21 mouse cellular contexts compared by ENCODE assay signal in the genomic region with DNA sequence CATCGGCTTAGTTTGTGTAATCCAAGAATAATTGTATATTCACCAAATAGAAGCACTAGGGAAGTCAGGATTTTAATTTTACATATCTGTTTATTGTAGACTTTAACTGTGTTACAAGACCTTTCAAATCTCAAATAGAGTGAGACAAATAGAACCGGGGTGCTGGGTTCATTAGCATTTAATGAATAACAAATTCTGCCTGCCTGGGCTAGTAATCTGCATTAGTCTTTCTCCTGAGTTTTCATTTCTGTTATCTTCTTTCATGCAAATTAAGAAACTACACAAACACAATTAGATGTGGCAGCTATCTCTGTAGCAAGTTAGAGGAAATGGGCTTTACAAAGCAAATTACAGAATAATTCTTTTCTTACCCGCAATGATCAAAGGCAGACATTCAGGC.
DNase-seq lines count a peak whose midpoint lies in the region; ATAC-seq and TF ChIP-seq lines count a peak whose summit lies in the region.
"Had no signal": no experiment of that assay in that cellular context is flagged by ENCODE, and none has a peak within 500 bp of the region (broad histone marks: within the 10 kb centered on the region; RNA-seq: fewer than 3 reads in every experiment).

No protein-coding gene starts in this region.

- H3K4me2 ChIP-seq in forebrain, embryonic 13.5 days, result no peak overlapping the region; the same call in 1 of the 2 replicates
- no peak overlapping the region for H3K4me2 ChIP-seq in hindbrain, embryonic 13.5 days
- 0 out of 2 replicates have a peak overlapping the region, but pooled peaks have one; percentile 14 for H3K4me2 ChIP-seq in midbrain, embryonic 14.5 days (ENCODE audit: low read length)
- H3K4me2 ChIP-seq: embryonic facial prominence, embryonic 13.5 days; intestine, embryonic 15.5 days; neural tube, embryonic 13.5 days had no signal

- H3K4me3 ChIP-seq in forebrain, embryonic 13.5 days, result no peak overlapping the region
- H3K4me3 ChIP-seq in hindbrain, embryonic 13.5 days, result no peak overlapping the region
- H3K4me3 ChIP-seq in midbrain, embryonic 14.5 days (replicated peaks; ENCODE audit: low read depth, low read length), result no peak overlapping the region
- H3K4me3 ChIP-seq: embryonic facial prominence, embryonic 13.5 days; erythroblast, embryonic 14.5 days; heart, embryonic 10.5 days; intestine, embryonic 15.5 days; myocyte; neural tube, embryonic 13.5 days had no signal

- no peaks in the 10 kb centered on the region for H3K36me3 ChIP-seq in forebrain, embryonic 13.5 days (ENCODE audit: poor library complexity, severe bottlenecking)
- no peaks in the 10 kb centered on the region for H3K36me3 ChIP-seq in hindbrain, embryonic 13.5 days
- H3K36me3 ChIP-seq in midbrain, embryonic 14.5 days (ENCODE audit: control insufficient read depth, insufficient read depth, low read length), result no peaks in the 10 kb centered on the region
- H3K36me3 ChIP-seq: embryonic facial prominence, embryonic 13.5 days; heart, embryonic 10.5 days; intestine, embryonic 15.5 days; neural tube, embryonic 13.5 days had no signal

- 22% methylated on average over 3 of the region's 3 CpGs for WGBS in forebrain, embryonic 13.5 days
- 30% methylated on average over 3 of the region's 3 CpGs for WGBS in hindbrain, embryonic 13.5 days
- WGBS in midbrain, embryonic 14.5 days, result 14% methylated on average over 3 of the region's 3 CpGs

- no peak overlapping the region for H3K27ac ChIP-seq in forebrain, embryonic 13.5 days
- H3K27ac ChIP-seq in hindbrain, embryonic 13.5 days, result no peak overlapping the region
- H3K27ac ChIP-seq in midbrain, embryonic 14.5 days (replicated peaks; ENCODE audit: low read depth, low read length), result no peak overlapping the region
- H3K27ac ChIP-seq: embryonic facial prominence, embryonic 13.5 days; heart, embryonic 10.5 days; intestine, embryonic 15.5 days; neural tube, embryonic 13.5 days had no signal

- H3K27me3 ChIP-seq in forebrain, embryonic 13.5 days, result no peaks in the 10 kb centered on the region
- H3K27me3 ChIP-seq in hindbrain, embryonic 13.5 days, result no peaks in the 10 kb centered on the region
- H3K27me3 ChIP-seq in midbrain, embryonic 14.5 days (ENCODE audit: control insufficient read depth, insufficient read depth, low read length), result no peaks in the 10 kb centered on the region
- H3K27me3 ChIP-seq: embryonic facial prominence, embryonic 13.5 days; intestine, embryonic 15.5 days; neural tube, embryonic 13.5 days; Patski had no signal

- no peak for TF ChIP-seq POLR2A in brain, embryonic 14.5 days (IDR thresholded peaks at IDR 0.05; ENCODE audit: borderline replicate concordance, extremely low read depth, insufficient read depth, insufficient read length, poor library complexity, severe bottlenecking)

- H3K9me3 ChIP-seq in forebrain, embryonic 13.5 days (replicated peaks), result no peaks in the 10 kb centered on the region
- no peaks in the 10 kb centered on the region for H3K9me3 ChIP-seq in hindbrain, embryonic 13.5 days
- H3K9me3 ChIP-seq in midbrain, embryonic 14.5 days (ENCODE audit: control insufficient read depth, low read length), result no peaks in the 10 kb centered on the region
- H3K9me3 ChIP-seq: embryonic facial prominence, embryonic 13.5 days; heart, embryonic 10.5 days; intestine, embryonic 15.5 days; neural tube, embryonic 13.5 days had no signal

- peak; percentile 85 for ATAC-seq in forebrain, embryonic 13.5 days
- ATAC-seq in hindbrain, embryonic 13.5 days (ENCODE audit: low FRiP score), result 0 out of 2 replicates have a peak, but pooled peaks have one; percentile 39
- peak; percentile 55; the same call in 1 of the 2 replicates for ATAC-seq in midbrain, embryonic 14.5 days (ENCODE audit: low FRiP score, low TSS enrichment)
- ATAC-seq: intestine, embryonic 15.5 days; Patski had no signal

- no peak overlapping the region for H3K9ac ChIP-seq in forebrain, embryonic 13.5 days
- no peak overlapping the region for H3K9ac ChIP-seq in hindbrain, embryonic 13.5 days
- H3K9ac ChIP-seq in midbrain, embryonic 14.5 days (replicated peaks; ENCODE audit: low read length), result no peak overlapping the region
- H3K9ac ChIP-seq: embryonic facial prominence, embryonic 13.5 days; intestine, embryonic 15.5 days; neural tube, embryonic 13.5 days had no signal

- peak; percentile 78 for DNase-seq in brain, embryonic 14.5 days (ENCODE audit: low read depth)
- peak; percentile 60 for DNase-seq in midbrain, embryonic 14.5 days
- DNase-seq in cerebellum, postnatal 14 days, result no peak
- DNase-seq in heart, adult 8-10 months (ENCODE audit: low spot score), result no peak
- no peak for DNase-seq in MN1 (ENCODE audit: low spot score)
- DNase-seq: adrenal gland, postnatal 14 days; kidney, adult 9 months; kidney, postnatal 14 days; layer of hippocampus, postnatal 36 days; lung, postnatal 4 days; right cerebral cortex, postnatal 25 days; spleen, adult 18-20 months had no signal

- no peak for TF ChIP-seq CTCF in brain, embryonic 14.5 days (IDR thresholded peaks at IDR 0.05; ENCODE audit: borderline replicate concordance, extremely low read depth, insufficient read depth, insufficient read length)

- peaks cover 12% of the 10 kb centered on the region for H3K4me1 ChIP-seq in forebrain, embryonic 13.5 days
- H3K4me1 ChIP-seq in hindbrain, embryonic 13.5 days (replicated peaks), result peaks cover 4% of the 10 kb centered on the region; the same call in 1 of the 2 replicates
- H3K4me1 ChIP-seq in midbrain, embryonic 14.5 days (ENCODE audit: control insufficient read depth, insufficient read depth, low read length), result peaks cover 10% of the 10 kb centered on the region; the same call in 1 of the 2 replicates
- H3K4me1 ChIP-seq: embryonic facial prominence, embryonic 13.5 days; heart, embryonic 10.5 days; intestine, embryonic 15.5 days had no signal

Comparison
In these comparisons a context has a peak if more than half of its experiments do, and no peak if none do; other contexts are left out.
1. DNase-seq: peak in brain, embryonic 14.5 days (single experiment) and midbrain, embryonic 14.5 days (single experiment); none in cerebellum, postnatal 14 days (0 of 2), heart, adult 8-10 months (single experiment) and MN1 (single experiment).
2. Peak in every context shown above with its lines, with median percentiles within 50 percentile points of each other: ATAC-seq.